Comparison of ENCODE assay signal across 8 mouse cellular contexts in genomic region chr6:47830104-47831078, GRCm38 (mm10). TPM values are rescaled to one million over a fixed set of nuclear protein-coding genes. Genes with fewer than 3 reads are reported as not detected.
DNase-seq lines count a peak whose midpoint lies in the region; ATAC-seq and TF ChIP-seq lines count a peak whose summit lies in the region.

TSS of gene Zfp786 (minus strand) at chr6:47830867.

- no peaks in the 10 kb centered on the region for H3K27me3 ChIP-seq in forebrain, embryonic 16.5 days (replicated peaks; ENCODE audit: control insufficient read depth, insufficient read depth, low read length)
- H3K27me3 ChIP-seq in neural tube, embryonic 15.5 days (replicated peaks), result no peaks in the 10 kb centered on the region

- H3K9ac ChIP-seq in forebrain, embryonic 16.5 days (replicated peaks; ENCODE audit: low read depth, low read length), result peak within 1 kb of the TSS; percentile 98
- H3K9ac ChIP-seq in neural tube, embryonic 15.5 days (replicated peaks), result peak within 1 kb of the TSS; percentile 85

- TF ChIP-seq POLR2A in lung, adult 2 months (IDR thresholded peaks at IDR 0.05; ENCODE audit: borderline replicate concordance, extremely low read depth, low read depth, low read length), result no peak

- H3K27ac ChIP-seq in forebrain, embryonic 16.5 days (ENCODE audit: low read length), result peak within 1 kb of the TSS; percentile 93
- peak within 1 kb of the TSS; percentile 90 for H3K27ac ChIP-seq in layer of hippocampus, adult 2 months
- peak within 1 kb of the TSS; percentile 96 for H3K27ac ChIP-seq in neural tube, embryonic 15.5 days (replicated peaks)

- H3K4me3 ChIP-seq in forebrain, embryonic 16.5 days (replicated peaks; ENCODE audit: low read length), result peak within 1 kb of the TSS; percentile 91
- H3K4me3 ChIP-seq in layer of hippocampus, adult 2 months, result peak within 1 kb of the TSS; percentile 84
- peak within 1 kb of the TSS; percentile 83 for H3K4me3 ChIP-seq in lung, adult 2 months (replicated peaks; ENCODE audit: extremely low read depth, low read depth, low read length)
- peak within 1 kb of the TSS; percentile 71 for H3K4me3 ChIP-seq in neural tube, embryonic 15.5 days (replicated peaks)

- WGBS in forebrain, embryonic 16.5 days, result 2% methylated on average over 64 of the region's 64 CpGs
- WGBS in lung, adult 2 months, result 2% methylated on average over 63 of the region's 64 CpGs
- 2% methylated on average over 64 of the region's 64 CpGs for WGBS in neural tube, embryonic 15.5 days

- intact Hi-C loops in heart, postnatal 36 days (cut with DNase I), result loop anchor here (1.0 kb wide), 1 partner anchor 31 kb away; no protein-coding TSS in a partner anchor

- H3K4me1 ChIP-seq in forebrain, embryonic 16.5 days (replicated peaks; ENCODE audit: control insufficient read depth, insufficient read depth, low read length), result peaks cover 12% of the 10 kb centered on the region
- no peaks in the 10 kb centered on the region; the same call in 1 of the 2 replicates for H3K4me1 ChIP-seq in lung, adult 2 months (ENCODE audit: control insufficient read depth, insufficient read depth, low read length)
- peaks cover 23% of the 10 kb centered on the region for H3K4me1 ChIP-seq in neural tube, embryonic 15.5 days

- peak; percentile 96 for DNase-seq in ES-CJ7 (ENCODE audit: low read depth, low spot score)
- DNase-seq in cerebellum, adult 11-12 months, result peak; percentile 93
- DNase-seq in heart, postnatal 36 days, result peak; percentile 94 to 95
- DNase-seq in layer of hippocampus, adult 2 months (ENCODE audit: low spot score in 2 of 2), result peak; percentile 87 to 93
- peak; percentile 89 for DNase-seq in lung, adult 2 months
- peak; percentile 97 for DNase-seq in testis, postnatal 10 days (ENCODE audit: low spot score)

- H3K36me3 ChIP-seq in forebrain, embryonic 16.5 days (ENCODE audit: control insufficient read depth, insufficient read depth), result no peaks in the 10 kb centered on the region; the same call in 1 of the 2 replicates
- peaks cover 10% of the 10 kb centered on the region for H3K36me3 ChIP-seq in neural tube, embryonic 15.5 days

- peak; percentile 100 for TF ChIP-seq CTCF in layer of hippocampus, adult 2 months (conservative IDR thresholded peaks at IDR 0.05)
- TF ChIP-seq CTCF in lung, adult 2 months (IDR thresholded peaks at IDR 0.05; ENCODE audit: insufficient read depth, low read length), result peak; percentile 80

- peak within 1 kb of the TSS; percentile 58 for H3K4me2 ChIP-seq in forebrain, embryonic 16.5 days (ENCODE audit: low read length)
- H3K4me2 ChIP-seq in neural tube, embryonic 15.5 days, result peak within 1 kb of the TSS; percentile 57

- H3K9me3 ChIP-seq in forebrain, embryonic 16.5 days (ENCODE audit: control insufficient read depth, low read length), result no peaks in the 10 kb centered on the region
- H3K9me3 ChIP-seq in neural tube, embryonic 15.5 days (replicated peaks), result no peaks in the 10 kb centered on the region

- ATAC-seq in forebrain, embryonic 16.5 days, result peak; percentile 93
- peak; percentile 95 for ATAC-seq in neural tube, embryonic 15.5 days (ENCODE audit: low FRiP score)

RNA-seq across cellular contexts. Expression of gene Zfp786, which starts in this region (rescaled TPM):
- polyA plus RNA-seq in forebrain, embryonic 16.5 days (2015; fragmentation: Nextera tagmentation; extraction: Ambion mirVana), result 17.0 and 21.9 TPM in 2 replicates
- total RNA-seq in heart, postnatal 36 days (2021), result under 1 TPM; 0.68 to 0.72 TPM
- total RNA-seq in layer of hippocampus, adult 2 months (2021), result 1 to 10 TPM; 5.5 to 6.5 TPM
- 0.16 and 0.26 TPM in 2 replicates for polyA plus RNA-seq in lung, adult 2 months (2012; rRNA removed)
- polyA plus RNA-seq in neural tube, embryonic 15.5 days (2015; fragmentation: Nextera tagmentation; extraction: Ambion mirVana), result 14.4 and 16.4 TPM in 2 replicates

Comparison
In these comparisons a context has a peak if more than half of its experiments do, and no peak if none do; other contexts are left out.
1. Peak in every context shown above with its lines: DNase-seq, ATAC-seq, H3K4me3 ChIP-seq and H3K27ac ChIP-seq.
2. RNA of gene Zfp786 (polyA plus RNA-seq): 17.0 to 21.9 TPM in forebrain, embryonic 16.5 days and 14.4 to 16.4 TPM in neural tube, embryonic 15.5 days; 0.16 to 0.26 TPM in lung, adult 2 months; every median in the first group is over 10 times any median in the second.
3. Peak in DNase-seq in heart, postnatal 36 days; RNA of the gene not detected or under 1 TPM.
4. Peak in DNase-seq and H3K4me3 ChIP-seq in lung, adult 2 months; RNA of the gene not detected or under 1 TPM.